Mouse (Mus musculus) v-Abl transformed pro-B cells (cell line): Measurements from ENCODE around the gene Gm49383.

ENCODE experiments used
- in situ Hi-C, 2 experiments: fragments of 400-800 bp; cut with MboI; formaldehyde crosslinking; loops; one replicate each; pipeline ENCODE4 v1.15.1; 2025; ENCODE audit not compliant: unreplicated experiment in 2 of 2

The Gm49383 gene

GRCm38 (mm10) chr12:69196444-69197377 is at the start of gene Gm49383:
Gm49383 (minus strand) TSS chr12:69197104.
- in situ Hi-C loops = loop anchor here (25.0 kb wide), 3 partner anchors 791 to 1766 kb away; partner anchors contain the start of genes Frmd6 (in 1 of the 2), Psma3 (in 1 of the 2) and Sav1 (in 1 of the 2)

DNA sequence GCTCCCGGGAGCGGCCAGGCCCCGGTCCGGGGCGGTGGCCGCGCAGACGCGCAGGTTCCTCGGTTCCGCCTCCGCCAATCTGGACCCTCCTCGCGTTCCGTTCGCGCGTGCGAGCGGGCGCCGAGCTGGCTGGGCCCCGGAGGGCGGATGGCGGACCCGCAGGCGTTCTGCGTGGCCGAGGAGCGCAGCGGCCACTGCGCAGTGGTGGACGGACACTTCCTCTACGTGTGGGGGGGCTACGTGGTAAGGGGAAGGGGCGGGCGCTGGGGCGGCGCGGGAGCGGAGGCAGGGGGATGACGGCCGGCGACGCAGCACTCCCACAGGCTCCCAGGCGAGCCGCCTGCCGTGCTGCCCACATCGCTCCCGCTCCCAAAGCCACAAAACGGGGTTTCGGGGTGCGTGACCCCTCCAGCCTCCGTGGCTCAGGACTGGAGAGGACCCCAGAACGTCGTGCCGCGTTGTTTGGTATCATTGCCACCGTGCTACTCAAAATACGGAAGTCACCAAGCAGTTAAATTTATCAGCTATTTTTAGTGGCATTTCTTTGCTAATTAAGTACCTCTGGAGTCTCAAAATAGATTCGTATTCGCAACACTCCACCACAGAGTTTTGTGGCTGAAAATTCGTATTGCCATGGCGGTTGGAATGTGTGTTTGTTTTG is 45.0 kb upstream of the Gm49383 start:
- in situ Hi-C loops = loop anchor here in 1 of 2 experiments (5.0 kb wide), 1 partner anchor 55 kb away; the partner anchor contains the start of gene Klhdc2

DNA sequence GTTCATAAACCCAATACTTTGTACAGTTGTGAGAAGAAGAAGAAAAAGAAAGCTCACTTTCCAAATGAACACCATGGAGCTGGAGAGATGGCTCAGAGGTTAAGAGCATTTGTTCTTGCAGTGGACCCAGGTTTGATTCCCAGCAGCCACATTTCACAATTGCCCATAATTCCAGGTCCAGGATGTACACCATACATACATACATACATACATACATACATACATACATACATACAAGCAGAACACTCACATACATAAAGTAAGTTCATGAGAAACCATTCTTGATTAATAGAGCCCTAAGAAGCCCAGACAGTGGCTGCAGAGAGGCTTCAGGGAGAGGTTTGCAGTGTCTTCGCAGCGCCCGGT is 44.5 kb upstream of the Gm49383 start:
- in situ Hi-C loops = loop anchor here in 1 of 2 experiments (5.0 kb wide), 1 partner anchor 56 kb away; the partner anchor contains the start of gene Klhdc2

- in situ Hi-C loops = loop anchor here in 1 of 2 experiments (5.0 kb wide), 1 partner anchor 56 kb away; the partner anchor contains the start of gene Klhdc2
These were observed 44.0 kb upstream of the Gm49383 start, which contains the start of gene Klhdc1 for GRCm38 (mm10) chr12:69240876-69241275. Klhdc1 (plus strand) TSS chr12:69241176.

DNA sequence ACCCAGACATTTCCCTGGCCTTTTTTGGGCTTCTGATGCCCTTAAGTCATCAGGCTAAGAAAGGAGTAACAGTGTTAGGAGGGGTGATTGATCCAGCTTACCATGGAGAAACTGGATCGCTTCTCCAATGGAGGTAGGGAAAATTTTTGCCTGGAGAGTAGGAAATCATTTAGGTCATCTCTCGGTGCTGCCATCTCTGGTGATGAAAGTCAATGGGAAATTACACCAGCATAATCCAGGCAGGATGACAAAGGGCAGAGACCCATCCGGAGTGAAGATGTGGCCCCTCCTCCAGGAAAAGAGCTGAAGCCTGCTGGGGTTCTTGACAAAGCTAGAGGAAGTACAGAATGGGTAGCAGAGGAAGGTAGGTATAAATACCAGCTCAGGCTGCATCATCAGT is 41.4 kb upstream of the Gm49383 start:
- in situ Hi-C loops = no loop called here

- in situ Hi-C loops = no loop called here
These were observed 38.9 kb upstream of the Gm49383 start for GRCm38 (mm10) chr12:69235782-69236181.

- in situ Hi-C loops = loop anchor here in 1 of 2 experiments (5.0 kb wide), 1 partner anchor 68 kb away; the partner anchor contains the start of gene Klhdc2
These were observed 32.3 kb upstream of the Gm49383 start for GRCm38 (mm10) chr12:69229251-69229650.

- in situ Hi-C loops = loop anchor here in 1 of 2 experiments (5.0 kb wide), 1 partner anchor 69 kb away; the partner anchor contains the start of gene Klhdc2
These were observed 31.0 kb upstream of the Gm49383 start, which contains the start of gene Pole2 for GRCm38 (mm10) chr12:69227776-69228466. Pole2 (minus strand) TSS chr12:69228195.

- in situ Hi-C loops = no loop called here
These were observed 23.8 kb upstream of the Gm49383 start for GRCm38 (mm10) chr12:69220613-69221277.

DNA sequence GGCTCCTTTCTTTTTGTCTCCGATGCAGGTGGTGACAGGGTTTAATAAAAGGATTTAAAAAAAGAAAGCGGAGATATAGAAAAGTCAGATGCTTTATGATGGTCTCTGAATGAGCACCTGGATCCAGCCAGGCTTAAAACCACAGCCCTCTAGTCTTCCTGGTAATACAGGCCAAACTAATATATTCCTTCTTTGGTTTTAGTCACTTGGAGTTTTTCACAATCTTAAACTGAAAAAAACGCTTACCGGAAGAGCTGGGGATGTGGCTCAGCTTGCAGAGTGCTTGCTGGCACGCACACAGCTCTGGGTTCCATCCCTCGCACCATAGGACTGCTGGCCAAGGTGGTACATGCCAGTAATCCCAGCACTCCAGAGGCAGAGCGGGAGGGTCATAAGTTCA is 19.7 kb upstream of the Gm49383 start:
- in situ Hi-C loops = loop anchor here in 1 of 2 experiments (10.0 kb wide), 1 partner anchor 478 kb away; no protein-coding TSS in a partner anchor

DNA sequence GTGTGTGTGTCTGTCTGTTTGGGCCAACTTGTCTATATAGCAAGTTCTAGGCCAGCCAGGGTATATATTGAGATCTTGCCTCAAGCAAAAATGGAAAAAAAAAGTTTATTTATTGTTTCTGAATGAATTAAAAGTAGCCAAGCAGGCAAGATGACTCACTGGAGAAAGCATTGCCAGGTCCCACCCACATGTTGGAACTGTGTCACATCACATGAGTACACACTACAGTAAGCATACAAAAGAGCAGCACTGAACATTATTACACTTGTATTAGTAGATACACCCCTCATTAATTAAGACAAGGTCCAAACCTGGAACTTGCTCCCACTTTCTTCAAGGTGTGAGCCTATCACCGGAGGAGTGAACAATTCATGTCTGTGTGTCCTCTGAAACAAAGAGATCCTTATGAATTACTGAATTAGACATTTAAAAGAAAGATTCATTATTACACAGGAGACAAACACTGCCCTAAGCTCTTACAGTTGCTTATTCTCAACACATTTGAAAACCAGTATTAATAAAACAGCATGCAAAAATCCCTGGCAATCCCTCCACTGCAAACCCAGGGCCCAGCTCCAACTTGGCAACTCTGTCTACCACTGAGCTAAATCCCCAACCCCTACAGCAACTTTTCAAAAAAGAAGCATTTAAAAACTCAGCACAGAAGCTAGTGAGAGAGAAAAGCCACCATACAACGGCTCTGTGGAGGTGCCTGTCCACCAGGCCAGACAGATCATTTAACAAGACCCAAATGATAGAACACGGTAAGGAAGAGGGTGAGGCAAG is 18.3 kb upstream of the Gm49383 start:
- in situ Hi-C loops = loop anchor here (5.0 to 10.0 kb wide), 5 partner anchors 82 to 480 kb away; partner anchors contain the start of genes Klhdc2 (in 1 of the 2) and Vcpkmt (in 1 of the 2)

- in situ Hi-C loops = loop anchor here (5.0 to 10.0 kb wide), 5 partner anchors 83 to 480 kb away; partner anchors contain the start of genes Klhdc2 (in 1 of the 2) and Vcpkmt (in 1 of the 2)
These were observed 17.5 kb upstream of the Gm49383 start for GRCm38 (mm10) chr12:69214393-69214792.

DNA sequence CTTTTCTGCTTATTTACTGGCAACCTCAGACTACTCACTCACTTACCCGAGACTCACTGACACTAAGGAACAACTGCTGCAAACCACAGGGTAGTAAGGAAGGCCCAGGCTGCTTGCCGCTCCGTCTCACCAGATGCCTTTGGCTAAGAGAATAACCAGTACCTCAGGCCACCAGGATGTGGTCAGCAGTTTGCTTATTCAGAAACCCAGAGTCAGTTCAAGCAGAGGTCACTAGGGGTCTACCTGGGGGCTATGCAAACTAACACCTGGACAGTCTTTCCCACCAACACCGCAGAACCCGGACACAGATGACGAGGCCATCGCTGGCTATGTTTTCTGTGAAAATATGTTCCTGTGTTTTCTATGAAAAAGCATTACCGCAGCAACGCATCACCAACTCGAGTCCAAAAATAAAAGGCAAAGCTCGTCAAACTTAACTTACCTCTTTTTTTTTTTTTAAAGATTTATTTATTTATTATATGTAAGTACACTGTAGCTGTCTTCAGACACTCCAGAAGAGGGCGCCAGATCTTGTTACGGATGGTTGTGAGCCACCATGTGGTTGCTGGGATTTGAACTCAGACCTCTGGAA is 16.4 kb upstream of the Gm49383 start:
- in situ Hi-C loops = loop anchor here (5.0 to 10.0 kb wide), 5 partner anchors 84 to 482 kb away; partner anchors contain the start of genes Klhdc2 (in 1 of the 2) and Vcpkmt (in 1 of the 2)

- in situ Hi-C loops = loop anchor here (5.0 to 10.0 kb wide), 5 partner anchors 86 to 484 kb away; partner anchors contain the start of genes Klhdc2 (in 1 of the 2) and Vcpkmt (in 1 of the 2)
These were observed 14.2 kb upstream of the Gm49383 start for GRCm38 (mm10) chr12:69211057-69211456.

DNA sequence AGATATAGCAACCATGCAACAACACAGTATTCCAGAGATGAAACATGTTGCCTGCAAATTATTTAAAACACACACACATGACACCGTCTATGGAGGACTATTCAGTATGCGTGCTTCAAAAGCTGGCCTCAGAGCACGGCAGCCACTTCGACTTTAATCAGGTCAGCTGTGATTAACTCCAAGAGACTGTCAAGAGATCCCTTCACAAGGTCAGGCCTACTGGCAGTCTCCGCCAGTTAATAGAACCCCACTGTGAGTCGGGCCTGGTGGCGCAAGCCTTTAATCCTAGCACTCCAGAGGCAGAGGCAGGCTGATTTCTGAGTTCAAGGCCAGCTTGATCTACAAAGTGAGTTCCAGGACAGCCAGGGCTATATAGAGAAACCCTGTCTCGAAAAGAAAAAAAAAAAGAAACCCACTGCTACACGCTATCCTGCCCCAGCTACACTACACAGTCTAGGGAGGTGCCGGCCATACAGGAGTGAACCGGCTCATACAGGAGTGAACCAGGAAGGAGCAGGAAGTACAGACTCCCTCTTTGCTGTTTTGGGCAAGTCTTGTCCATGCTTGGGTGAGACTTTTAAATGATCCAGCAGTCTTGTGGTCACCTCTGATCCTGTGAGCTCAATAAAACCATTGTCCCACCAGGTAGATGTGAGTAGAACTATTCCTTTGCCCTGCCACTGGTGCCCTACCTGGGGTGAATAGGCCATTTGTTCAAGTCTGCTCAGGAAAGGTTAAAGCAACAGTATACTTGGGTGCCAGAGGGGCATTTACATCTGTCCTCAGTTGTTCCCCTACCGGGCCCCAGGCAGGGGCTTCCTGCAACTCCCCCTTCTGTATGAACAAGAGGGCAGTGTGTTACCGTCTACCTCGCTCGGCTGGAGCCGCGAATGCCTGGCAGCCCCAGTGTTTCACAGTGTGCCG is 13.4 kb upstream of the Gm49383 start:
- in situ Hi-C loops = loop anchor here (5.0 to 10.0 kb wide), 5 partner anchors 87 to 484 kb away; partner anchors contain the start of genes Klhdc2 (in 1 of the 2) and Vcpkmt (in 1 of the 2)

DNA sequence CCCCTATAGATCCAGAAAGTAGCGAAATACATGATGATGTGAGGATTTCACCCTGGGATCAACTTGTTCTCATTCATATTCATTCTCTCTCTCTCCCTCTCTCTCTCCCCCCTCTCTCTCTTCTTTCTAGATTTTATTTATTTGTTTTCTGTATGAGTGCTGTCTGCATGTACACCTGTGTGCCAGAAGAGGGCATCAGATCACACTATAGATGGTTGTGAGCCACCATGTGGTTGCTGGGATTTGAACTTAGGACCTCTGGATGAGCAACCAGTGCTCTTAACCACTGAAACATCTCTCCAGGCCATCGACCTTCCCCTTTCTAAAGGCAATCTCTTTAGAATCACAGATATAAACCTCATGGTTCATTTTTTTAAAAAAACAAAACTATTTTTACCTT is 11.6 kb upstream of the Gm49383 start:
- in situ Hi-C loops = loop anchor here in 1 of 2 experiments (5.0 kb wide), 1 partner anchor 81 kb away; no protein-coding TSS in a partner anchor

GRCm38 (mm10) chr12:69207926-69208325 is 11.0 kb upstream of the Gm49383 start:
- in situ Hi-C loops = loop anchor here in 1 of 2 experiments (5.0 kb wide), 1 partner anchor 81 kb away; no protein-coding TSS in a partner anchor
